Mouse (Mus musculus) liver, embryonic 14.5 days (tissue): ENCODE results near the gene Osbpl6.

Experiments
- CTCF ChIP-seq: IDR thresholded peaks from 2 replicates; pipeline ENCODE4 v1.5.1; 2016; ENCODE audit warnings: antibody characterized with exemption, low read depth, control low read depth
- EP300 ChIP-seq: IDR thresholded peaks from 2 replicates; pipeline ENCODE4 v1.6.1; 2016; ENCODE audit warnings: antibody characterized with exemption, low read depth

- TF ChIP-seq CTCF (no peak), EP300 (no peak)
Measured at GRCm38 (mm10) chr2:76498891-76499290, 92.6 kb downstream of the Osbpl6 start.
